In genomic region chr7:45872624-45873023, GRCm38 (mm10) we compare ENCODE assay signal across 8 mouse cellular contexts. TPM values are rescaled to one million over a fixed set of nuclear protein-coding genes. Genes with fewer than 3 reads are reported as not detected.
DNase-seq lines count a peak whose midpoint lies in the region; ATAC-seq and TF ChIP-seq lines count a peak whose summit lies in the region.

Kdelr1 (plus strand) TSS chr7:45872772.

- H3K4me2 ChIP-seq in heart, embryonic 12.5 days: peak within 1 kb of the TSS; percentile 92
- H3K4me2 ChIP-seq in kidney, postnatal 0 days (ENCODE audit: low read length): peak within 1 kb of the TSS; percentile 72
- peak within 1 kb of the TSS; percentile 91 for H3K4me2 ChIP-seq in liver, embryonic 11.5 days
- peak within 1 kb of the TSS; percentile 89 for H3K4me2 ChIP-seq in stomach, embryonic 14.5 days (replicated peaks; ENCODE audit: low read depth, low read length)

- ATAC-seq in heart, embryonic 12.5 days (ENCODE audit: insufficient number of reproducible peaks, low FRiP score): peak; percentile 80
- ATAC-seq in kidney, postnatal 0 days (replicated peaks; ENCODE audit: low FRiP score, low read depth): peak; percentile 69
- peak; percentile 75 for ATAC-seq in liver, embryonic 11.5 days (replicated peaks; ENCODE audit: low FRiP score)
- ATAC-seq in stomach, embryonic 14.5 days (ENCODE audit: insufficient number of reproducible peaks, insufficient read depth, low FRiP score, low read depth): peak; percentile 74

- peak within 1 kb of the TSS; percentile 95 for H3K27ac ChIP-seq in heart, embryonic 12.5 days (ENCODE audit: poor library complexity, severe bottlenecking)
- peak within 1 kb of the TSS; percentile 93 for H3K27ac ChIP-seq in kidney, postnatal 0 days
- H3K27ac ChIP-seq in liver, embryonic 11.5 days (ENCODE audit: low read depth, low read length): peak within 1 kb of the TSS; percentile 91
- H3K27ac ChIP-seq in stomach, embryonic 14.5 days (ENCODE audit: low read length): peak within 1 kb of the TSS; percentile 93

- peaks cover 26% of the 10 kb centered on the region for H3K4me1 ChIP-seq in erythroblast, embryonic 14.5 days (ENCODE audit: control insufficient read depth)
- peaks cover 50% of the 10 kb centered on the region for H3K4me1 ChIP-seq in heart, embryonic 12.5 days (replicated peaks)
- H3K4me1 ChIP-seq in kidney, postnatal 0 days (replicated peaks; ENCODE audit: insufficient read depth, low read length): peaks cover 22% of the 10 kb centered on the region; the same call in 1 of the 2 replicates
- H3K4me1 ChIP-seq in liver, embryonic 11.5 days (replicated peaks; ENCODE audit: control insufficient read depth, insufficient read depth, low read length): peaks cover 22% of the 10 kb centered on the region
- H3K4me1 ChIP-seq in stomach, embryonic 14.5 days (ENCODE audit: control insufficient read depth, insufficient read depth, low read length): peaks cover 39% of the 10 kb centered on the region; the same call in 1 of the 2 replicates

- peaks cover 40% of the 10 kb centered on the region for H3K79me2 ChIP-seq in C2C12 (ENCODE audit: control insufficient read depth, insufficient read depth)

- peak; percentile 92 for TF ChIP-seq CTCF in C2C12 (IDR thresholded peaks at IDR 0.05; ENCODE audit: control insufficient read depth, insufficient read depth, insufficient read length)
- peak; percentile 100 for TF ChIP-seq CTCF in brain, embryonic 14.5 days (IDR thresholded peaks at IDR 0.05; ENCODE audit: borderline replicate concordance, extremely low read depth, insufficient read depth, insufficient read length)
- TF ChIP-seq CTCF in kidney, postnatal 0 days (IDR thresholded peaks at IDR 0.05; ENCODE audit: low read depth): peak; percentile 94

- peak within 1 kb of the TSS; percentile 60 for H3K4me3 ChIP-seq in C2C12 (ENCODE audit: insufficient read depth, poor library complexity, severe bottlenecking)
- peak within 1 kb of the TSS; percentile 76 for H3K4me3 ChIP-seq in erythroblast, embryonic 14.5 days (replicated peaks)
- H3K4me3 ChIP-seq in heart, embryonic 12.5 days: peak within 1 kb of the TSS; percentile 90
- H3K4me3 ChIP-seq in kidney, postnatal 0 days (replicated peaks; ENCODE audit: low read depth, low read length): peak within 1 kb of the TSS; percentile 75
- H3K4me3 ChIP-seq in liver, embryonic 11.5 days (ENCODE audit: low read depth, low read length): peak within 1 kb of the TSS; percentile 92
- peak within 1 kb of the TSS; percentile 76 for H3K4me3 ChIP-seq in stomach, embryonic 14.5 days (ENCODE audit: low read depth, low read length)

- 0% methylated on average over 18 of the region's 18 CpGs for WGBS in heart, embryonic 12.5 days
- WGBS in kidney, postnatal 0 days: 4% methylated on average over 18 of the region's 18 CpGs
- 0% methylated on average over 18 of the region's 18 CpGs for WGBS in liver, embryonic 11.5 days
- WGBS in stomach, embryonic 14.5 days: 1% methylated on average over 18 of the region's 18 CpGs

- peaks cover 29% of the 10 kb centered on the region for H3K36me3 ChIP-seq in C2C12 (ENCODE audit: control insufficient read depth, insufficient read depth)
- H3K36me3 ChIP-seq in erythroblast, embryonic 14.5 days (ENCODE audit: control insufficient read depth): peaks cover 41% of the 10 kb centered on the region
- H3K36me3 ChIP-seq in heart, embryonic 12.5 days: peaks cover 35% of the 10 kb centered on the region
- H3K36me3 ChIP-seq in kidney, postnatal 0 days (ENCODE audit: insufficient read depth, low read length): peaks cover 18% of the 10 kb centered on the region
- peaks cover 21% of the 10 kb centered on the region for H3K36me3 ChIP-seq in liver, embryonic 11.5 days (ENCODE audit: control insufficient read depth, insufficient read depth, low read length)
- peaks cover 31% of the 10 kb centered on the region for H3K36me3 ChIP-seq in stomach, embryonic 14.5 days (ENCODE audit: control insufficient read depth, insufficient read depth, low read length)

- H3K9ac ChIP-seq in heart, embryonic 12.5 days: peak within 1 kb of the TSS; percentile 97
- H3K9ac ChIP-seq in kidney, postnatal 0 days (ENCODE audit: low read depth, low read length): peak within 1 kb of the TSS; percentile 90
- peak within 1 kb of the TSS; percentile 95 for H3K9ac ChIP-seq in liver, embryonic 11.5 days (ENCODE audit: low read depth, low read length)
- peak within 1 kb of the TSS; percentile 90 for H3K9ac ChIP-seq in stomach, embryonic 14.5 days (replicated peaks; ENCODE audit: low read depth, low read length)

- peak; percentile 94 for DNase-seq in brain, embryonic 14.5 days (ENCODE audit: low read depth)
- peak; percentile 97 for DNase-seq in kidney, postnatal 0 days (ENCODE audit: low spot score)
- peak; percentile 84 for DNase-seq in liver, embryonic 11.5 days (ENCODE audit: low spot score)
- DNase-seq in naive thymus-derived CD4-positive, alpha-beta T cell, adult 2 months (ENCODE audit: low read depth): peak; percentile 95

- peaks cover 2% of the 10 kb centered on the region; the same call in 1 of the 2 replicates for H3K9me3 ChIP-seq in erythroblast, embryonic 14.5 days (ENCODE audit: control insufficient read depth, low read length)
- no peaks in the 10 kb centered on the region for H3K9me3 ChIP-seq in heart, embryonic 12.5 days (replicated peaks)
- no peaks in the 10 kb centered on the region for H3K9me3 ChIP-seq in kidney, postnatal 0 days (replicated peaks; ENCODE audit: low read length)
- H3K9me3 ChIP-seq in liver, embryonic 11.5 days (ENCODE audit: control insufficient read depth, low read length): no peaks in the 10 kb centered on the region
- no peaks in the 10 kb centered on the region for H3K9me3 ChIP-seq in stomach, embryonic 14.5 days (ENCODE audit: control insufficient read depth, low read depth, low read length)

- peaks cover 19% of the 10 kb centered on the region for H3K79me3 ChIP-seq in C2C12 (ENCODE audit: low read depth)

- TF ChIP-seq POLR2A in brain, embryonic 14.5 days (IDR thresholded peaks at IDR 0.05; ENCODE audit: borderline replicate concordance, extremely low read depth, insufficient read depth, insufficient read length, poor library complexity, severe bottlenecking): peak; percentile 29; the same call in 1 of the 2 replicates

- peak within 1 kb of the TSS; percentile 87 for H3ac ChIP-seq in C2C12 (ENCODE audit: control insufficient read depth, insufficient read length, low read depth)

- peaks cover 8% of the 10 kb centered on the region for H3K27me3 ChIP-seq in C2C12 (ENCODE audit: control insufficient read depth, insufficient read depth, insufficient read length)
- H3K27me3 ChIP-seq in erythroblast, embryonic 14.5 days (ENCODE audit: control insufficient read depth): peaks cover 48% of the 10 kb centered on the region
- H3K27me3 ChIP-seq in heart, embryonic 12.5 days (replicated peaks): peaks cover 45% of the 10 kb centered on the region
- H3K27me3 ChIP-seq in kidney, postnatal 0 days (ENCODE audit: insufficient read depth, low read length): peaks cover 16% of the 10 kb centered on the region
- H3K27me3 ChIP-seq in liver, embryonic 11.5 days (replicated peaks; ENCODE audit: control insufficient read depth, insufficient read depth, low read length): peaks cover 45% of the 10 kb centered on the region
- H3K27me3 ChIP-seq in stomach, embryonic 14.5 days (ENCODE audit: control insufficient read depth, insufficient read depth, low read length): 0 out of 2 replicates have a peak, but pooled peaks cover 9% of the 10 kb centered on the region

TF ChIP-seq in C2C12, 6 proteins besides CTCF, POLR2A, EP300 and RAD21:
- TF ChIP-seq FOSL1 (IDR thresholded peaks at IDR 0.05; ENCODE audit: insufficient read depth, low read length, poor library complexity, severe bottlenecking): no peak
- TF ChIP-seq MAX (IDR thresholded peaks at IDR 0.05): no peak

RNA-seq across cellular contexts. Expression of gene Kdelr1, which starts in this region (rescaled TPM):
- polyA plus RNA-seq in C2C12 (2012; fragmentation: generic; extraction: Trizol): 122 TPM
- polyA plus RNA-seq in brain, embryonic 14.5 days (2012; rRNA removed): 197 and 238 TPM in 2 replicates
- polyA plus RNA-seq in erythroblast, embryonic 14.5 days (2012): 18.7 and 19.2 TPM in 2 replicates
- polyA plus RNA-seq in heart, embryonic 12.5 days (2016; fragmentation: Nextera tagmentation; extraction: Ambion mirVana): 53.4 and 55.5 TPM in 2 replicates
- 81.3 and 84.5 TPM in 2 replicates for polyA plus RNA-seq in kidney, postnatal 0 days (2015; fragmentation: Nextera tagmentation; extraction: Ambion mirVana)
- 54.8 and 60.7 TPM in 2 replicates for polyA plus RNA-seq in liver, embryonic 11.5 days (2014; fragmentation: Nextera tagmentation; extraction: Ambion mirVana)
- 150 and 157 TPM in 2 replicates for polyA plus RNA-seq in stomach, embryonic 14.5 days (2014; fragmentation: Nextera tagmentation; extraction: Ambion mirVana)

Comparison
In these comparisons a context has a peak if more than half of its experiments do, and no peak if none do; other contexts are left out.
1. Peak in every context shown above with its lines: DNase-seq, ATAC-seq, H3K4me3 ChIP-seq and H3K27ac ChIP-seq.